Mouse (Mus musculus): ENCODE data around the gene Fut4. TPM values are rescaled to one million over a fixed set of nuclear protein-coding genes. Genes with fewer than 3 reads are reported as not detected.

The Fut4 gene
- polyA plus RNA-seq, 1 experiment from 2014 or later = 1.9 TPM

Other genes with a start within 250 kb of the Fut4 start
- 19.1 and 19.4 TPM in 2 replicates for gene Amotl1, start 107.3 kb downstream of the Fut4 start, polyA plus RNA-seq (2014; fragmentation: Nextera tagmentation; extraction: Ambion mirVana)
- gene Piwil4, start 11.7 kb downstream of the Fut4 start, polyA plus RNA-seq (2014; fragmentation: Nextera tagmentation; extraction: Ambion mirVana) = not detected in 2 replicates
- gene 1700012B09Rik, start 18.6 kb upstream of the Fut4 start, polyA plus RNA-seq (2014; fragmentation: Nextera tagmentation; extraction: Ambion mirVana) = not detected in 2 replicates
- 32.8 and 40.5 TPM in 2 replicates for gene Mre11a, start 32.3 kb upstream of the Fut4 start, polyA plus RNA-seq (2014; fragmentation: Nextera tagmentation; extraction: Ambion mirVana)
- 55.2 and 61.6 TPM in 2 replicates for gene Ankrd49, start 32.5 kb upstream of the Fut4 start, polyA plus RNA-seq (2014; fragmentation: Nextera tagmentation; extraction: Ambion mirVana)
- gene Gpr83, start 107.8 kb upstream of the Fut4 start, polyA plus RNA-seq (2014; fragmentation: Nextera tagmentation; extraction: Ambion mirVana) = 0.20 and 0.47 TPM in 2 replicates
- not detected in 2 replicates for gene Izumo1r, start 151.6 kb upstream of the Fut4 start, polyA plus RNA-seq (2014; fragmentation: Nextera tagmentation; extraction: Ambion mirVana)

All from forebrain, embryonic 11.5 days (tissue).